Mouse (Mus musculus) lung, postnatal 0 days (tissue): Measurements from ENCODE around the gene Cyp27b1. TPM values are rescaled to one million over a fixed set of nuclear protein-coding genes. Genes with fewer than 3 reads are reported as not detected.

Experiments used
- ATAC-seq: fragments of 200-750 bp; cut with Nextera tagmentation; 2 replicates; pipeline ENCODE4 v1.8.0; 2017; ENCODE audit warnings: moderate library complexity
- DNase-seq: peaks from one replicate; pipeline ENCODE4 v3.0.0-alpha.2; 2016; ENCODE audit warnings: low spot score
- H3K27ac ChIP-seq: fragments of 300-500 bp; sonication (generic); 2 replicates; pipeline ENCODE4 v1.5.1; 2014; ENCODE audit warnings: antibody characterized with exemption, mild to moderate bottlenecking, low read length, mixed read lengths
- H3K27me3 ChIP-seq: fragments of 300-500 bp; sonication (generic); replicated peaks from 2 replicates; pipeline ENCODE4 v1.6.1; 2014; ENCODE audit warnings: low read length, mixed read lengths; ENCODE audit not compliant: insufficient read depth
- H3K36me3 ChIP-seq: fragments of 300-500 bp; sonication (generic); 2 replicates; pipeline ENCODE4 v1.6.1; 2014; ENCODE audit warnings: low read length, mixed read lengths; ENCODE audit not compliant: insufficient read depth
- H3K4me1 ChIP-seq: fragments of 300-500 bp; sonication (generic); 2 replicates; pipeline ENCODE4 v1.6.1; 2014; ENCODE audit warnings: antibody characterized with exemption, low read depth, low read length, mixed read lengths; ENCODE audit not compliant: insufficient read depth
- H3K4me2 ChIP-seq: fragments of 300-500 bp; sonication (generic); replicated peaks from 2 replicates; pipeline ENCODE4 v1.6.1; 2014; ENCODE audit warnings: low read depth, mild to moderate bottlenecking, low read length, moderate library complexity, mixed read lengths
- H3K4me3 ChIP-seq: fragments of 300-500 bp; sonication (generic); 2 replicates; pipeline ENCODE4 v1.5.1; 2014; ENCODE audit warnings: low read depth, low read length
- H3K9ac ChIP-seq: fragments of 300-500 bp; sonication (generic); replicated peaks from 2 replicates; pipeline ENCODE4 v1.6.1; 2014; ENCODE audit warnings: low read depth, mild to moderate bottlenecking
- H3K9me3 ChIP-seq: fragments of 300-500 bp; sonication (generic); 2 replicates; pipeline ENCODE4 v1.6.1; 2016; ENCODE audit warnings: low read length, mixed read lengths
- CTCF ChIP-seq: IDR thresholded peaks from 2 replicates; pipeline ENCODE4 v1.5.1; 2016; ENCODE audit warnings: antibody characterized with exemption, mild to moderate bottlenecking
- EP300 ChIP-seq: IDR thresholded peaks from 2 replicates; pipeline ENCODE4 v1.6.1; 2016; ENCODE audit warnings: antibody characterized with exemption, mild to moderate bottlenecking, control low read depth
- WGBS: fragments of 180-500 bp; shearing (Covaris S2); extraction: QIAGEN DNeasy Blood & Tissue Kit; methylation state at CpG from one replicate; pipeline ENCODE4 v1.1.7; 2014; 5-methylcytosine and 5-hydroxymethylcytosine counted together
- microRNA counts: library from miRNA; unstranded; fragments of <30 nt; microRNA quantifications from one replicate; lab custom pipeline; 2015
- microRNA-seq: library from miRNA; unstranded; fragments of <30 nt; microRNA quantifications from one replicate; pipeline ENCODE4, GENCODE M21; 2016
- polyA plus RNA-seq: library from polyadenylated mRNA; unstranded; fragments of >200 nt; fragmentation: Nextera tagmentation; extraction: Ambion mirVana; gene quantifications from 2 replicates; pipeline ENCODE4 v1.2.1, GENCODE M21; 2015

Gene Cyp27b1
- polyA plus RNA-seq, 1 experiment from 2014 or later: 0.13 TPM

DNA sequence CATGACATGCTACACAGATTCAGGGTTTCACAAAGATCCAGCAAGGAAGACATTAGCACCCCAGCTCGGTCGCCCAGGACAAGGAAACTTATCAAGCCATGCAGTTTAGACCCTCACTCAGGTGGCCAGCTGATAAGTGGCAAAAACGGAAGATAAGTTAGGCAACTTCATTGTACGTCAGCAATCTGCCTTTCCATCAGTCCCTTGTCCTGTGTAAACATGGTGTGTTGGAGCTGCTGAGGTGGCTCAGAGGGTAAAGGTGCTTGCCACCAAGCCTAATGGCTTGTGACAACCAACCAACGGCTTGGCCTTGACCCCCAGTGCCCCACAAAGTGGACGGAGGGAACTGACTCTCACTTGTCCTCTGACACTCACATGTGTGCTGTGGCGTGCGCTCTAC is 52.4 kb downstream of the Cyp27b1 start:
- Histone ChIP-seq H3K36me3 (peaks cover 24% of the 10 kb centered on the region), H3K27me3 (no peaks in the 10 kb centered on the region), H3K9me3 (no peaks in the 10 kb centered on the region), H3K27ac (no peak overlapping the region), H3K4me2 (no peak overlapping the region), H3K4me3 (no peak overlapping the region), H3K9ac (no peak overlapping the region), H3K4me1 (no peaks in the 10 kb centered on the region)
- TF ChIP-seq CTCF: no peak
- 64% methylated on average over 8 of the region's 8 CpGs for WGBS
- DNase-seq (no peak), ATAC-seq (no peak)

DNA sequence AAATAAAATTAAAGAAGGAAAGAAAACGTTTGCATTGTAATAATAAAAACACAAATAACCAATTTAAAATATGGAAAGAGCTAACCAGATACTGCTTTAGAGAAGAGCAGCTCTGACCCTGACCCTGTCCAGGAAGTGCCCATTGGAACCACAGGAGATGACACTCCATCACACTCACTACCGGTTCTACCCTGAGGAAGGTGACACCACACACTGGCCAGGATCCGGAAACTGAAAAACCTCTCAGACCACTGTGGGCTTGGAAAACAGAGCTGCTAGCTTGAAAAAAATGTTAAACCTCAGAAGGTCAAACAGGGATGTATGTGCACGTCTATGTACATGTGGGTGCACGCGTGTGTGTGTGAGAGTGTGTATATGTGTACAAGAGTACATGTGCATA is 53.1 kb downstream of the Cyp27b1 start:
- no peak for DNase-seq
- H3K36me3 ChIP-seq: peaks cover 21% of the 10 kb centered on the region; the same call in 1 of the 2 replicates
- no peaks in the 10 kb centered on the region for H3K27me3 ChIP-seq
- H3K4me1 ChIP-seq: no peaks in the 10 kb centered on the region
- no peak overlapping the region for H3K27ac ChIP-seq
- 78% methylated on average over 6 of the region's 6 CpGs for WGBS
- ATAC-seq: no peak
- no peaks in the 10 kb centered on the region for H3K9me3 ChIP-seq
- H3K9ac ChIP-seq: no peak overlapping the region
- H3K4me3 ChIP-seq: no peak overlapping the region
- TF ChIP-seq EP300 (no peak), CTCF (no peak)
- H3K4me2 ChIP-seq: no peak overlapping the region

MicroRNAs encoded within 50 kb of the gene (microRNA counts, 519-probe panel; counts per million panel counts)
- not detected for microRNA mmu-miR-546 (lab: Ali Mortazavi, UCI)

Small RNA genes lying within 50 kb of the gene (microRNA-seq; reads per million reads assigned to microRNA genes)
- not detected for gene Mir546

Other genes starting within 250 kb of the Cyp27b1 start
- 6.7 and 7.4 TPM in 2 replicates for gene Atp23, start 146.9 kb upstream of the Cyp27b1 start, polyA plus RNA-seq
- 63.9 and 67.9 TPM in 2 replicates for gene Ctdsp2, start 69.5 kb upstream of the Cyp27b1 start, polyA plus RNA-seq
- 0.13 and 0.15 TPM in 2 replicates for gene Avil, start 47.5 kb upstream of the Cyp27b1 start, polyA plus RNA-seq
- gene Tsfm, start 17.4 kb upstream of the Cyp27b1 start, polyA plus RNA-seq: 39.1 and 42.3 TPM in 2 replicates
- 12.9 and 13.6 TPM in 2 replicates for gene Mettl1, start 6.8 kb upstream of the Cyp27b1 start, polyA plus RNA-seq
- gene Eef1akmt3, start 6.7 kb upstream of the Cyp27b1 start, polyA plus RNA-seq: 0.27 and 0.30 TPM in 2 replicates
- gene March9, start 11.9 kb downstream of the Cyp27b1 start, polyA plus RNA-seq: 0.63 and 0.86 TPM in 2 replicates
- 358 and 362 TPM in 2 replicates for gene Cdk4, start 15.3 kb downstream of the Cyp27b1 start, polyA plus RNA-seq
- 99.5 and 110 TPM in 2 replicates for gene Tspan31, start 22.0 kb downstream of the Cyp27b1 start, polyA plus RNA-seq
- gene Agap2, start 27.0 kb downstream of the Cyp27b1 start, polyA plus RNA-seq: 0.04 and 0.32 TPM in 2 replicates
- 112 and 113 TPM in 2 replicates for gene Os9, start 72.9 kb downstream of the Cyp27b1 start, polyA plus RNA-seq
- 9.1 and 9.6 TPM in 2 replicates for gene B4galnt1, start 117.0 kb downstream of the Cyp27b1 start, polyA plus RNA-seq
- 1.0 and 1.1 TPM in 2 replicates for gene Slc26a10, start 132.4 kb downstream of the Cyp27b1 start, polyA plus RNA-seq
- gene Arhgef25, start 141.8 kb downstream of the Cyp27b1 start, polyA plus RNA-seq: 27.9 and 37.1 TPM in 2 replicates
- gene Dtx3, start 147.5 kb downstream of the Cyp27b1 start, polyA plus RNA-seq: 47.5 and 47.8 TPM in 2 replicates
- 31.0 and 35.1 TPM in 2 replicates for gene Pip4k2c, start 163.3 kb downstream of the Cyp27b1 start, polyA plus RNA-seq
- 0.12 and 0.25 TPM in 2 replicates for gene Kif5a, start 215.1 kb downstream of the Cyp27b1 start, polyA plus RNA-seq
- 198 and 204 TPM in 2 replicates for gene Dctn2, start 218.1 kb downstream of the Cyp27b1 start, polyA plus RNA-seq
- 13.5 and 14.2 TPM in 2 replicates for gene Mbd6, start 240.8 kb downstream of the Cyp27b1 start, polyA plus RNA-seq